Mouse (Mus musculus) ovary, postnatal 36 days (tissue): ENCODE measurements around the gene Dmgdh.

ENCODE experiments used
- DNase-seq: peaks from one replicate; pipeline ENCODE4 v3.0.0; 2022; ENCODE audit warnings: low spot score, mixed read lengths

Gene Dmgdh

DNA sequence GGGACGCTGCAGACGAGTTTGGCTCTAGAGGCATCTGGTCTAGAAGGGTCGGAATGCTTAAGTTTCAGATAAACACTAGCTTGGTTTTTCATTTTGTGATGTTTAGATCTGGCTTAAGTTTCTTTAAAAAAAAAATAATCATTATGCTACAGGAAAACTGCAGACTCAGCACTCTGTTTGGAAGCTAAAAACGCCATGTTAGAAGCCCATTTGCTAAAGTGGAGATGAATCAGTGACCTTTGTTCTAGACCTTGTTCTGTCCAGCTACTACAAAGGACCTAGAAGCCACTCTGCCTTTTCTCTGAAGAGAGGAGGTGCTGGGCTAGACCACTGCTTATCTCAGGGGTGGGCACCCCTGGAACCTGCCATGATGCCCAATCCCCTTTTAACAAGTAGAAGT lies 36.1 kb downstream of the Dmgdh start:
- no peak for DNase-seq

- no peak for DNase-seq
Observed at GRCm38 (mm10) chr13:93711226-93711625, 37.0 kb downstream of the Dmgdh start.

- DNase-seq = no peak
Observed at GRCm38 (mm10) chr13:93712362-93712761, 38.1 kb downstream of the Dmgdh start.

DNA sequence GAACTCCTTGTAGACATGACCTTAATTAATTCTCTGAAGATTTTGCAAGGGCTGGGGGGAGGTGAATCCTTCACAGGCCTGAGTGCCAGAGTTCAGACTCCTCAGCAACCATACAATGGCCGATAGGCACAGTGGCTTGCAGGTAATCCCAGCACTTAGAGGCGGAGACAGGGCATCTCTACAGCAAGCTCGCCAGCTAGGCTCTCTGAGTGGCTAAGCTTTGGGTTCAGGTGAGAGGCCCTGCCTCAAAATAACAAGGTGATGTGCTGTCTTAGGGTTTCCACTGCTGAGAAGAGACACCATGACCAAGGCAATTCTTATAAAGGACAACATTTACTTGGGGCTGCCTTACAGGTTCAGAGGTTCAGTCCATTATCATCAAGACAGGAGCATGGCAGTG lies 39.6 kb downstream of the Dmgdh start:
- DNase-seq = no peak

DNA sequence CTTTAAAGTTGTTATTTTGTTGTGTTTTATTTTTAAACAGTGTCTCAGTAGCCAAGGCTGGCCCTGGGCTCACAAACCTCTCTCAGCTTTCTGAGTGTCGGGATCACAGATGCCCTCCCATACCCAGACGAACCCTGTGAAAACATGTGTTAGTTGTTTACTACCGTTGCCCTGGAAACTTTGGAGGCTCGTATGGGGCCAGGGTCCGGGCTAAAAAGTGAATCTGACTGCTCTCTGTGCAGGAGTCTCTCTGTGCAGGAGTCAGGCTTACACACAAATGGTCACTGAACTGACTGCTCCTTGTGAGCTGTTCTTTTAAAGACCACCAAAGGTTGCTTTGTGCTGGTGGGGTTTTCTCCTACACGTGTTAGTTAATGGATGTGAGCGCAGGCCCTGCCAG lies 42.9 kb downstream of the Dmgdh start:
- no peak for DNase-seq

- peak; percentile 63 for DNase-seq
Observed at GRCm38 (mm10) chr13:93718948-93719347, 44.7 kb downstream of the Dmgdh start.

DNA sequence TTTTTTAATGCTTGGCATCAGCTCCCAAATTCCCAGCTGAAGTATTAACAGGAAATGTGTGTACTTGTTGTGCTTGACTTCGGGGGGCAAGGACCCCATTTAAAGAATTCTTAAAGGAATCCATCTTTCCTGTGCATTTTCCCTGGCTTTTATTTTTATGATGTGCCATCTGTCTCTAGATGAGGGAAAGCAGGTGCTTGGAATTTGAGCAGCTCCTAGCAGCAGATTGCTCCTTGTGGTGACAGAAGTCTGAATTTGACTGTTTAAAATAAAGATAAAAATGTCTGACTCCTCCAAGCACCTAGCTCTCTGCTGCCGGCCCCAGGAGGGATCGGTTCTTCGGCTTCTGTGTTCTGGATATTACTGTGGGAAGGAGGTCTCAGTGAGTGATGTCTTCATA lies 47.7 kb downstream of the Dmgdh start:
- DNase-seq = no peak

- DNase-seq = no peak
Observed at GRCm38 (mm10) chr13:93723455-93723854, 49.2 kb downstream of the Dmgdh start.

GRCm38 (mm10) chr13:93724206-93724605 lies 50.0 kb downstream of the Dmgdh start:
- no peak for DNase-seq

DNA sequence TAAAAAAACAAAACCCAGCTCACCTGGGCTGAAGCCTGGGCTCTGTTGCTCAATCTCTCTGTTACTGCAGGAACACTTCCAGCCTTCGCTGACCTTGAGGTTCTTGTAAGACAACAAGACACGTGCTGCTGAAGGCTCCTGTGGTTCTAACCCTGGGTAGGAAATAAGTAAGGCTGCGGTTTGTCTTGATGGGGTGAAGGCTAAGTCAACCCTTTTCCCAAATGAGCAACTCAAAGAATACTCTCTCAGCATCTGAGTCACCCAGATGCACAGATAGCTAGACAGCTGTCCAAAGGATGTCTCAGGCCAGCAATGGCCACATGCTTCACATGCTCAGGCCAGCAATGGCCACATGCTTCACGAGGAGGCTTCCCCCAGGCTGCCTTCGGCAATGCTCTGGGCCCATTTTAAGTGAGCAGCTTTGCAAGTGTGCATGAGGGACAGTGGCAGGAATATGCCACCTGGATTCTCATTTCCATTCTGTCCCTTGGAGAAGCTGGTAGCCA lies 61.0 kb downstream of the Dmgdh start:
- no peak for DNase-seq

DNA sequence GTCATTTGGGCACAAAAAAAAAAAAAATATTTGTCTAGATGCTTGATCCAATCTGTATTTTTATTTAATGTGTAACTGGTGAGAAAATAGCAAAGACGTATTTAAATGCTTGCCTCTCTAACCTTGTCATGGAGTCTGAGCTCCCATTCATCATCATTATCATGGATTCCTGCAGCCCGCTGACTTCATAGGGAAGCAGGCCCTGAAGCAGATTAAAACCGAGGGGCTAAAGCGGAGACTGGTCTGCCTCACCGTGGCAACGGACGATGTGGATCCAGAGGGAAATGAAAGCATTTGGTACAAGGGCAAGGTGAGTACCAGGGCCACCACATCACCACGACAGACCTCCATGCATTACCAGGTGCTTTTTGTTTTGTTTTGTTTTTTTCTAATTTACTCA lies 69.9 kb downstream of the Dmgdh start:
- no peak for DNase-seq

- no peak for DNase-seq
Observed at GRCm38 (mm10) chr13:93752597-93753400, 78.6 kb downstream of the Dmgdh start.

- no peak for DNase-seq
Observed at GRCm38 (mm10) chr13:93755084-93755483, 80.9 kb downstream of the Dmgdh start.

GRCm38 (mm10) chr13:93756674-93757073 lies 82.4 kb downstream of the Dmgdh start:
- DNase-seq = no peak

- DNase-seq = no peak
Observed at GRCm38 (mm10) chr13:93757514-93757913, 83.3 kb downstream of the Dmgdh start.

DNA sequence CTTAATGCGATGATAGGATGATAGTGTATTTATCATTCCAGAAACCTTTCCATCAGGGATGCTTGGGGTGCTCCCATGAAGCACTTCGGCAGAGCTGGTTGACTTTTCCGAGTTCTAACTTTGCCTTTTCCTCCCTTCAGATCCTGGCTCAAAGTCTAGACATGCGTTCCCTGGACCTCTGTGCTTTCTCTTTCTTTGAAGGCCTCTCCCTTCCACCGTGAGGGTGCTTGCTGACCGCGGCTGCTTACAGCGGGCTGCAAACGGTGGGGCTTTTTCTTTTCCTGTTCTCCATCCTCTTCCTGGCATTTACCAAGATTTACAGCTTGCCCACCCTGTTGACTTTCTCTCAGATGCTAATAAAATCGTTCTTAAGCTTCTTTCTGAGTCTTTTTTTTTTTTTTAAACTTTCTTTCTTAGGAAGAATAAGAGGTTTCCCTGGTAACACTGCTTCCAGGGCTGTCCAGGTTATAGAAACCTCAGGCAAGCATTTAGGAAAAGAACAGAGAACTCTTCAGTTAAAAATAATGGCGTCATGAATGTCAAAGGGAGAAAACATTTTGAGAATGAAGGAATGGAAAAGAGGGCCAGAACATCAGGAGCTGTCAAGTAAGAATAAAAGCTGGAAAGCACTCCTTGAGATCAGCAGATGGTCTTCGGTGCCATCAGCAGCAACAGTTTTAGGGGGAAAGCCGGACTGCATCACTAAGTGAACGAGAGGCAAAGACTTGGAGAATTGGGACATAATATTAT lies 84.1 kb downstream of the Dmgdh start:
- no peak for DNase-seq

DNA sequence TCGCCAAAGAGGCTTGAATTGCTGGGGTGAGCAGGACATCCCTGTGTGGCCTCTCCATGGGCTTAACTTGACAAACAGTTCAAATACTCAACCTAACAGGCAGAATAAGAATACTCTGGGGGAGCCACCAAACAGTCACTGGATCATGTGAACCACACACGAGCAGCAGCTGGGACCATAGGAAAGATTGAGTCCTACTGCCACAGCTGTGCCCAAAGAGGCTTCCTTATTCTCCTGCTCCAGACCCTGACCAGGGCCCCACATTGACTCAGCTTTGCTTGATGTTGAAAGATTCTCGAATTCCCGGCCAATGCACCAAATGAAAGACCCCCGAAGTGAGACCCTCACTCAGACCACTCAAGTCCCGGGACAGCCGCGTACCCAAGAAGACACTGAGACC lies 87.6 kb downstream of the Dmgdh start:
- DNase-seq = no peak

GRCm38 (mm10) chr13:93762879-93763278 lies 88.6 kb downstream of the Dmgdh start:
- no peak for DNase-seq

GRCm38 (mm10) chr13:93764321-93764973 lies 90.2 kb downstream of the Dmgdh start:
- DNase-seq = no peak

- no peak for DNase-seq
Observed at GRCm38 (mm10) chr13:93771031-93771587, 96.9 kb downstream of the Dmgdh start.

DNA sequence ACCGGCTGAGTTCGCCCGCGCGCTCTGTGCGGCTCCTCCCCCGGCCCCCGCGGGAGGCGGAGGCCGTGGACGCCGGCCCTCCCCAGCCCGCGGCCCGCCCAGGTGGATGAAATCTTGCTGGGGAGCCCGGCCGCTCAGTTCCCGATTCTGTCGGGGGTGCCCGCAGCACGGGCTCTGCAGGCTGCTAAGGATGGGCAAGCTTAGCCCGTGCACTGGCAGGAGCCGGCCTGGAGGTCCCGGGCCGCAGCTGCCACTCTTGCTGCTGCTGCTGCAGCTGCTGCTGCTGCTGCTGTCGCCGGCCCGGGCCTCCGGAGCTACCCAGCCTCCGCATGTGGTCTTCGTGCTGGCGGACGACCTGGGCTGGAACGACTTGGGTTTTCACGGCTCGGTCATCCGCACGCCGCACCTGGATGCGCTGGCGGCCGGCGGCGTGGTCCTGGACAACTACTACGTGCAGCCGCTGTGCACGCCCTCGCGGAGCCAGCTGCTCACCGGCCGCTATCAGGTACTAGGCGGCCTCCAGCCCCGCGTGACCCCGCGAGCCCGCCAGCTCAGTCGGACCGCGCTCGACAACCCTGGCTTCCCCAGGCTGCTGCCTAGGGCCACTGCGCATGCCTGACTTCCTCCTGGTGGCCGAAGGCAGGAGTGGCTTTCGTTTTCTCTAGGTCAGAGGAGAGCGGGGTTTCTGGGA lies 97.5 kb downstream of the Dmgdh start, which contains the start of gene Arsb:
Gene Arsb, plus strand, starts transcription at position 43 of the 691 bp plus-strand sequence.
- peak; percentile 86 for DNase-seq

DNA sequence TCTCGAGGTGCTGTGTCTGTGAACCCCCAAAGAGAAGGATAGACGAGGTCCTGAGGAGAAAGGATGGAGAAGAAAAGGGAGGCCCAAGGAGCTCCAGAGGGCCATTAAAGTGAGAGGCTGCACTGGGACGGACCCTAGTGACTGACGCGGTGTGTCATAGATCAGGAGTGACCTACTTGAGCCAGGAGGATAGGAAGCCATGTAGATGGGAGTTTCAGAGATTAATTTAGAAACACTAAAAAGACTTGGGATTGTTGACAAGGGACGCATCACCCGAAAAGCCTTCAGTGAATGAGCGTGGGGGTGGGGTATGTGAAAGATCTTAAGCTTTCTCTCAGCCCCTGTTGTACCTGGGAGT lies 98.0 kb downstream of the Dmgdh start:
- DNase-seq = no peak
